Mouse (Mus musculus) megakaryocyte, embryonic 14.5 days (primary cell): Measurements from ENCODE around the gene Slc25a16. TPM values are rescaled to one million over a fixed set of nuclear protein-coding genes. Genes with fewer than 3 reads are reported as not detected.

Experiments used
- H3K27me3 ChIP-seq: replicated peaks from 2 replicates; pipeline ENCODE3; 2012; ENCODE audit warnings: inconsistent platforms
- H3K36me3 ChIP-seq: replicated peaks from 2 replicates; pipeline ENCODE3; 2012; ENCODE audit warnings: low read length, inconsistent platforms, mixed read lengths
- H3K4me1 ChIP-seq: 2 replicates; pipeline ENCODE4 v1.6.1; 2012; ENCODE audit warnings: inconsistent platforms
- H3K4me3 ChIP-seq: replicated peaks from 2 replicates; pipeline ENCODE3; 2012; ENCODE audit warnings: moderate library complexity, mild to moderate bottlenecking, inconsistent platforms
- H3K9me3 ChIP-seq: 2 replicates; pipeline ENCODE4 v1.6.1; 2012; ENCODE audit warnings: inconsistent platforms
- FLI1 ChIP-seq: IDR thresholded peaks from 2 replicates; pipeline ENCODE4 v1.6.1; 2012; ENCODE audit warnings: low read length, inconsistent platforms, mixed read lengths
- GATA1 ChIP-seq: IDR thresholded peaks from 3 replicates; pipeline ENCODE4 v1.6.1; 2012; ENCODE audit warnings: mixed read lengths, low read length, inconsistent platforms, borderline replicate concordance
- polyA plus RNA-seq: library from polyadenylated mRNA; stranded (reverse); fragments of >175 nt; gene quantifications from 2 replicates; pipeline ENCODE4 v1.2.3, GENCODE M21; 2012; ENCODE audit warnings: low replicate concordance; ENCODE audit not compliant: insufficient read depth

Slc25a16 gene
- polyA plus RNA-seq, 1 experiment, result 4.6 TPM

DNA sequence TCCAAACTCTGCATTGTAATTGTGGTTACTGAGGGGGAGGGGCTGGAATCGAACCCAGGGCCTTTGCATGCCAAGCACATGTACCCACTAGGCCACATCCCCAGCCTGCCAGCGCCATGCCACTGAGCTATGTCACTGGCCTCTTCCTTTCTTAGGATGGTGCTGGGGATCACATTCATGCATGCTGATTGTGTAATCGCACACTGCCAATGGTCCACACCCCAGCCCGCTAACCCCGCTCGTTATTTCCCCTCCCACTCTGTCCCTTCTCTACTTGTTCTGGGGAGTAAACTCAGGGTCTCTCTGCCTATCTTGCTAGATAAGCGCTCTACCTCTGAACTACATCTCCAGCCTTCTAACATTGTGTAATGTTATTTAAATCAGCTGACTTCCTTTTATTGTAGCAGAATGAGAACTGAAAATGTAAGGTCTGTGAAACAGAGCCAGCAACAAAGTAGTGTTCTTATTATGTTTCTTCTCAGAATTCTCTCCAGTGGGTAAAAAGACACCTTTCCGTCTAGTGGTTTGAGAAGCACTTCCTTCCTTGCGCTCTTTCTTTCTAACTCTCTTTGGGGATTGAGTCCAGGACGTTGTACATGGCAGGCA is 24.6 kb downstream of the Slc25a16 start:
- Histone ChIP-seq H3K4me3 (peak overlapping the region; percentile 57), H3K9me3 (peaks cover 4% of the 10 kb centered on the region), H3K27me3 (no peaks in the 10 kb centered on the region), H3K4me1 (peaks cover 30% of the 10 kb centered on the region), H3K36me3 (peaks cover 61% of the 10 kb centered on the region)
- no peak for TF ChIP-seq FLI1
- no peak for TF ChIP-seq GATA1

DNA sequence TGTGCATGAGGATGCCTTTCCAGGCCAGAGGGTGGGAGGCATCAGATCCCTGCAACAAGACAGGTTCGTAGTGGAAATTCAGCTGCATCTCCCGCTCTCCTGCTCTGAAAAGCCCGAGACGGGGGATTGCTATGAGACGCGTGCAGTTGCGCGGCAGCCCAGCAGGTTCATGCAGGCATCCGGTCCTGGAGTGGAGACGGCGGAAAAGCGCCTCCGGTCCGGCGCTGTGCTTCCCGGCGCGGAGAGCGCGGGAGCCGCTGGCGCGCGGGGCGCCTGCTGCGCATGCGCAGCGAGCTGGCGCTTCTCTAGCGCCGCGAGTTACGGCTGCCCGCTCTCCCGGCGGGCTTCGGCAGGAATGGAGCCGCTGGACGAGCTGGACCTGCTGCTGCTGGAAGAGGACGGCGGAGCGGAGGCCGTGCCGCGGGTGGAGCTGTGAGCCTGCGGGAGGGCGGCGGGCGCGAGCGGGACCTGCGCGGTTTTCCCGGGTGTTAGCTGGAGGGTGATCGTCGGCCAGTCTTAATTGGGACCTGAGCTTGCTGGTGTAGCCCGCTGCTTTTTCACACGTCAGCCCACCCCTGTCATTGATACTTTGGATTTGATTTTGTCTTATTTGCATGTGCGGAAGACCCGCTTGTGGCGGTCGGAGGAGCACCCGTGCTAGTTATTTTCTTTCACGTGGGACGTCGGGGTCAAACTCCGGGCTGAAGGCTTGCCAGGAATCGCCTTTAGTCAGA is 26.5 kb downstream of the Slc25a16 start, which contains the start of gene Dna2:
Gene Dna2 (plus strand): TSS at position 289 of the 734 bp plus-strand sequence.
- no peak for TF ChIP-seq GATA1
- TF ChIP-seq FLI1, result no peak
- H3K9me3 ChIP-seq, result no peaks in the 10 kb centered on the region
- H3K4me3 ChIP-seq, result peak within 1 kb of the TSS; percentile 95
- H3K4me1 ChIP-seq, result peaks cover 34% of the 10 kb centered on the region
- H3K27me3 ChIP-seq, result no peaks in the 10 kb centered on the region
- peaks cover 60% of the 10 kb centered on the region for H3K36me3 ChIP-seq

DNA sequence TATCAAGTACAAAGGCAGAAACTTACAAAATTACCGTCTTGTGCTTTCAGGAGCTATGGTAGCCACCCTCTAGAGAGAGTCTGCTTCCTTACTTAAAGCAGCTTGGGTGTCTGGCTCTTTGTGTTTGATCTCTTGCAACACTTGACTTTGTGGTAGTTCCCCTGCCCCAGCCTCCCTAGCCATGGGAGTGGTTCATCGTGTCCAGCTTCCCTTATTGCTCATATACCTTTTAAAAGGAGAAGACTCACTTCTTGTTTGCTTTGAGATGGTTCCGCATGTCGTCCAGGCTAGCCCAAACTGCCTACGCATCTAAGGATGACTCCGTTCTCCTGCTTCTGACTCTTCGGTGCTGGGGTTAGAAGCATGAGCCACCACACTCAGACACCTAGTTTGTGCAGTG is 28.1 kb downstream of the Slc25a16 start:
- H3K4me3 ChIP-seq, result peak overlapping the region; percentile 19
- H3K9me3 ChIP-seq, result no peaks in the 10 kb centered on the region
- H3K4me1 ChIP-seq, result peaks cover 34% of the 10 kb centered on the region
- H3K27me3 ChIP-seq, result no peaks in the 10 kb centered on the region
- peaks cover 57% of the 10 kb centered on the region for H3K36me3 ChIP-seq
- TF ChIP-seq FLI1 (no peak), GATA1 (no peak)

DNA sequence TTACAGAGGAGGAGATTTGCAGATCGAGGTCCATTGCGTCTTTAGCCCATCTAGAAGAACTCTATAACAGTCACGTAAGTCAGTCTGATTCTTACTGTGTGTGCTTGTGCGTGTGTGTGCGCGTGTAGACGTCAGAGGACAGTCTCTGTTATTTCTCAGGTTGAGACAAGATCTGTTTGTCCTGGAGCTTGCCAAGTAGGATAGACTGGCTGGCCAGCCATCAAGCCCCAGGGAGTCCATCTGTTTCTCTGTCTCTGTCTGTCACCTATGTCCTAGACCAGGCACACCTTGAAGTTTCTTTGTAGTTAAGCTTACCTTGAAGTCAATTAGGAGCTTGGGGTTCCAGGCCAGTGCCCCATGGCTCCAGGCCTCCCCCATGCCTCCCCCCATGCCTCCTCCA is 43.5 kb downstream of the Slc25a16 start:
- no peaks in the 10 kb centered on the region for H3K27me3 ChIP-seq
- peaks cover 90% of the 10 kb centered on the region for H3K36me3 ChIP-seq
- TF ChIP-seq FLI1 (no peak), GATA1 (no peak)
- H3K4me3 ChIP-seq, result no peak overlapping the region
- H3K9me3 ChIP-seq, result no peaks in the 10 kb centered on the region
- H3K4me1 ChIP-seq, result no peaks in the 10 kb centered on the region

DNA sequence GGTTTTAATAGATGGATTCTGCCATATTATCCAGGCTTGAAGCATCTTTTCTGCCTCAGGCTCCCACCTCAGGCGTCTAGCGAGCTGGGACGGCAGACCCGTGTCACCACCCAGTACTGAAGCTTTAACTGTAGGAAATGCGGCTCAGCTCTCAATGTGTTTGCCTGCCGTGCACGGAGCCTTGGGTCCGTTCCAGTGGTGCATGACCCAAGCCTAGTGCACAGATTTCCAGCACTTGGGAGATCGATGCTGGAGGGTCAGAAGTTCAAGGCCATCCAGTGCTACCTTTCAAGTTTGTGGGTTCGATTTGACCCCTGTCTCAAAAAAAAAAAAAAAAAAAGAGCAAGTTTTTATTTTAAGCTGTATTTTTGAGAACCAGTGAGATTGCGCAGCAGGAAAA is 45.4 kb downstream of the Slc25a16 start:
- H3K36me3 ChIP-seq, result peaks cover 89% of the 10 kb centered on the region
- H3K4me1 ChIP-seq, result no peaks in the 10 kb centered on the region
- H3K9me3 ChIP-seq, result no peaks in the 10 kb centered on the region
- H3K4me3 ChIP-seq, result no peak overlapping the region
- no peak for TF ChIP-seq GATA1
- TF ChIP-seq FLI1, result no peak
- no peaks in the 10 kb centered on the region for H3K27me3 ChIP-seq

DNA sequence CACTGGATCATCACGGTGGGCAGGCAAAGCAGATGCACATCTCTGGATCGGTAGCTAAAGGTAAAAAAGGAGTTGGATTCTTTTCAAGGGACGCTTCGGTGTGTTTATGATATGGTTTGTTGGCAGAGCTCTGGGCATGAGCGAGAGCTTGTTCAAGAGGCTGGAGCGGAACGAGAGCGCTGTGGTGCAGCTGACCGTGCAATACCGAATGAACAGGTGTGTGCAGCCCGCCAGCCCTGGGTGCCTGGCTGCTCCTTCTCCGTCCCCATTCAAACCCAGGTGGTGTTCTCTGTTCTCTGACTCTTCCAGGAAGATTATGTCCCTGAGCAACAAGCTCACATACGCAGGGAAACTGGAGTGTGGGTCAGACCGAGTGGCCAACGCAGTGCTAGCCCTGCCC is 45.9 kb downstream of the Slc25a16 start:
- Histone ChIP-seq H3K27me3 (no peaks in the 10 kb centered on the region), H3K4me3 (no peak overlapping the region), H3K9me3 (no peaks in the 10 kb centered on the region), H3K36me3 (peaks cover 88% of the 10 kb centered on the region), H3K4me1 (no peaks in the 10 kb centered on the region)
- TF ChIP-seq FLI1 (no peak), GATA1 (no peak)

DNA sequence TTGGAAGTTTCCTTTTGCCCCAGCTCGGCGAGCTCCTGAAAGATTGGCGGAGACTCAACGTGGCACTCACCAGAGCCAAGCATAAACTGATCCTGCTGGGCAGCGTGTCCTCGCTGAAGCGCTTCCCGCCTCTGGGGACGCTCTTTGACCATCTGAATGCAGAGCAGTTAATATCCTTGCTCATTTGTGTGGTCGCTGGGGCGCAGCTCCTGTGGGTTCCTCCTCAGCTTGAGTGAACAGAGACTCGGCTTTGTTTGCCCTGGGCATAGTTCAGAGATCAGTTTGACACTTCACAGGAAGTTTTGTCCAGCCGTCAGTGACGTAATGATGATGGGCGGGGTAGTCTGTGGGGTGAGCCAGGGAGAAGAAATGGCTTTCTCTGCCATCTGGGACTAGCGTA is 51.4 kb downstream of the Slc25a16 start:
- TF ChIP-seq FLI1 (no peak), GATA1 (no peak)

DNA sequence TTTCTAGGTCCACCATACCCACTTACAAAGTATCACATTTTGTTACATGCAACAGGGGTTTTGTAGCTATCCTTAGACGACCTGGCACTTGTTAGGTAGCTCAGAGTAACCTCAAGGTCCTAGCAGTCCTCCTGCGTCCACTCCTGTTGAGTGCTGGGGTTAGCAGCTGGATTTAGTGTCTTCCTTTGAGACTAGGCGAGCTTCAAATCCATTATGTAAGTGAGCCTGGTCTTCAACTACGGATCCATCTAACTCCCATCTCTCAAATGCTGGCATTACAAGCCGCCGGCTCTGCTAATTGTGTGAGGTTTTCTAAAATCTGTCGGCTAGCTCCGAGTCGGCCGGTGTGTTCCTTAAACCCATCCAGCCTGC is 59.2 kb downstream of the Slc25a16 start:
- H3K36me3 ChIP-seq, result peaks cover 30% of the 10 kb centered on the region
- H3K4me3 ChIP-seq, result peak overlapping the region; percentile 97
- TF ChIP-seq FLI1 (no peak), GATA1 (no peak)
- peaks cover 21% of the 10 kb centered on the region for H3K4me1 ChIP-seq
- no peaks in the 10 kb centered on the region for H3K9me3 ChIP-seq
- H3K27me3 ChIP-seq, result no peaks in the 10 kb centered on the region

More for the DNA sequence above, 51.4 kb downstream of the Slc25a16 start:
- Histone ChIP-seq H3K36me3 (peaks cover 73% of the 10 kb centered on the region), H3K4me3 (no peak overlapping the region), H3K4me1 (no peaks in the 10 kb centered on the region), H3K27me3 (no peaks in the 10 kb centered on the region), H3K9me3 (no peaks in the 10 kb centered on the region)

DNA sequence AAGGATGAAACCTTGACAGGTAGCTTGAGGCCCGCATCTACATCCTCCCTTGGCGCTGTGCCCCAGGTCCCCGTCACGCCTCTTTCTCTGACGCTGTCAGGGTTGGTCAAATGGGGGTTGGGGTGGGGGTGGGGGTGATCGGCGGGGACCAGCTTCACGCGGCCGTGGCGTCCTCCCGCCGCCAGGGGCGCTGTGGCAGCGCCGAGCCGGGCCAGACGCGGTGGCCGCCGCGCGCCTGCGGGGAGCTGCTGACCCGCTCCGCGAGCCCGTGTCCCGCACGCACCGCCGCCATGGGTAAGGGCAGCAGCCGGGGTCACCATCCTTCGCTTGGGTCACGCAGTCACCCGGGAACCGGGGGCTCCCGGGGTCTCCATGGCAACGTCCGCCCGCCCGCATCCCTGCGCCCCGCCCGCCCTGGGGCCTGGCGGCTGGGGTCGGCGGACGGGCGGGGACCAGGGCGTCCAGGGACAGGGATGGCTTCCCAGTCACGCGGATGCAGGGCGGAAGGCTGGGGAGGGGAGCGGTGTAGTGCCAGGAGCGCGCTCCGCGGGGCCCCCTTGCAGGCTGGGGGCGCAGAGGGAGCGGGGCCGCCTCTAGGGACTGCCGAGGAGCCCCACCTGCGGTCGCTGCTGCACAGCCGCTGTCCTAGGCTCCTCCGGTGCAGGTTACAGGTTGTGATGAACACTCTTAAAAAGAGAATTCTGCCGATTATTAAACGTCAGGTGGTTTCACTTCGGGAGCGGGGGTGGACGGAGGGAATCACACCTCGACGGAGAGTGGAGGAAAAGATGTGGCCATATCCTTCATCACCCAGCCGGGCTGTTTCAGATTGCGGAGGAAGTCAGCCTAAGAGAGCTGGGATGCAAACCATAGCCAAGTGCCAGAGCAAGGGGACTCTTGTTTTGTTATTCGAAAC is 59.9 kb downstream of the Slc25a16 start, which contains the start of gene Rufy2:
Gene Rufy2 (plus strand): TSS at position 185 of the 916 bp plus-strand sequence.
- no peaks in the 10 kb centered on the region for H3K27me3 ChIP-seq
- no peaks in the 10 kb centered on the region for H3K9me3 ChIP-seq
- peak within 1 kb of the TSS; percentile 97 for H3K4me3 ChIP-seq
- H3K36me3 ChIP-seq, result peaks cover 35% of the 10 kb centered on the region
- no peak for TF ChIP-seq GATA1
- peaks cover 26% of the 10 kb centered on the region for H3K4me1 ChIP-seq
